Mouse (Mus musculus): ENCODE measurements around the gene Rcl1. TPM values are rescaled to one million over a fixed set of nuclear protein-coding genes. Genes with fewer than 3 reads are reported as not detected.

Gene Rcl1
- 78.3 and 79.2 TPM in 2 replicates for polyA plus RNA-seq (2015; fragmentation: Nextera tagmentation; extraction: Ambion mirVana)

- DNase-seq = peak; percentile 97
- peaks cover 17% of the 10 kb centered on the region for H3K4me1 ChIP-seq (ENCODE audit: insufficient read depth)
- under 1% methylated on average over 57 of the region's 58 CpGs for WGBS (ENCODE audit: insufficient replicate concordance)
Observed at GRCm38 (mm10) chr19:29100874-29101542, at the start of gene Rcl1. Gene Rcl1 (plus strand): TSS chr19:29101375.

GRCm38 (mm10) chr19:29052786-29053185 lies 48.4 kb upstream of the Rcl1 start:
- no peak overlapping the region for H3K27ac ChIP-seq (ENCODE audit: low read depth)
- H3K9ac ChIP-seq (replicated peaks) = no peak overlapping the region
- no peaks in the 10 kb centered on the region for H3K36me3 ChIP-seq (replicated peaks; ENCODE audit: insufficient read depth, low read length)
- 70% methylated on average over 12 of the region's 12 CpGs for whole genome bisulfite sequencing (ENCODE audit: insufficient replicate concordance)
- ATAC-seq (peak; percentile 3; the same call in 1 of the 2 replicates), DNase-seq (no peak)
- TF ChIP-seq EP300 (IDR thresholded peaks at IDR 0.05; ENCODE audit: low read depth) (no peak), CTCF (IDR thresholded peaks at IDR 0.05; ENCODE audit: low read depth) (no peak)
- no peaks in the 10 kb centered on the region for H3K9me3 ChIP-seq (ENCODE audit: low read length)
- H3K4me2 ChIP-seq (ENCODE audit: low read depth, low read length) = no peak overlapping the region
- no peaks in the 10 kb centered on the region for H3K27me3 ChIP-seq (ENCODE audit: insufficient read depth, low read length)
- H3K4me3 ChIP-seq (ENCODE audit: low read depth, low read length) = no peak overlapping the region
- H3K4me1 ChIP-seq (ENCODE audit: insufficient read depth) = peaks cover 12% of the 10 kb centered on the region

More at GRCm38 (mm10) chr19:29100874-29101542, at the start of gene Rcl1:
- H3K4me2 ChIP-seq (ENCODE audit: low read depth, low read length) = peak within 1 kb of the TSS; percentile 100
- peak within 1 kb of the TSS; percentile 98 for H3K4me3 ChIP-seq (ENCODE audit: low read depth, low read length)
- peak within 1 kb of the TSS; percentile 92 for H3K9ac ChIP-seq (replicated peaks)
- H3K27ac ChIP-seq (ENCODE audit: low read depth) = peak within 1 kb of the TSS; percentile 95
- no peaks in the 10 kb centered on the region for H3K27me3 ChIP-seq (ENCODE audit: insufficient read depth, low read length)
- peak; percentile 100 for ATAC-seq
- no peaks in the 10 kb centered on the region for H3K9me3 ChIP-seq (ENCODE audit: low read length)
- 0 out of 2 replicates have a peak, but pooled peaks cover 5% of the 10 kb centered on the region for H3K36me3 ChIP-seq (replicated peaks; ENCODE audit: insufficient read depth, low read length)
- TF ChIP-seq CTCF (IDR thresholded peaks at IDR 0.05; ENCODE audit: low read depth) (no peak), EP300 (IDR thresholded peaks at IDR 0.05; ENCODE audit: low read depth) (no peak)

- no peak overlapping the region for H3K27ac ChIP-seq (ENCODE audit: low read depth)
- no peak overlapping the region for H3K4me2 ChIP-seq (ENCODE audit: low read depth, low read length)
- H3K36me3 ChIP-seq (replicated peaks; ENCODE audit: insufficient read depth, low read length) = no peaks in the 10 kb centered on the region
- H3K27me3 ChIP-seq (ENCODE audit: insufficient read depth, low read length) = no peaks in the 10 kb centered on the region
- no peak for ATAC-seq
- H3K4me1 ChIP-seq (ENCODE audit: insufficient read depth) = no peaks in the 10 kb centered on the region; the same call in 1 of the 2 replicates
- TF ChIP-seq CTCF (IDR thresholded peaks at IDR 0.05; ENCODE audit: low read depth) = no peak
- no peak for TF ChIP-seq EP300 (IDR thresholded peaks at IDR 0.05; ENCODE audit: low read depth)
- no peaks in the 10 kb centered on the region for H3K9me3 ChIP-seq (ENCODE audit: low read length)
- DNase-seq = no peak
- no peak overlapping the region for H3K9ac ChIP-seq (replicated peaks)
- H3K4me3 ChIP-seq (ENCODE audit: low read depth, low read length) = no peak overlapping the region
- 57% methylated on average over 6 of the region's 6 CpGs for WGBS (ENCODE audit: insufficient replicate concordance)
Observed at GRCm38 (mm10) chr19:29054594-29054993, 46.6 kb upstream of the Rcl1 start.

- TF ChIP-seq CTCF (IDR thresholded peaks at IDR 0.05; ENCODE audit: low read depth) (no peak), EP300 (IDR thresholded peaks at IDR 0.05; ENCODE audit: low read depth) (no peak)
- no peak overlapping the region for H3K9ac ChIP-seq (replicated peaks)
- DNase-seq (no peak), ATAC-seq (no peak)
- no peaks in the 10 kb centered on the region for H3K36me3 ChIP-seq (replicated peaks; ENCODE audit: insufficient read depth, low read length)
- H3K4me1 ChIP-seq (ENCODE audit: insufficient read depth) = no peaks in the 10 kb centered on the region
- WGBS (ENCODE audit: insufficient replicate concordance) = 82% methylated on average over 4 of the region's 4 CpGs
- H3K9me3 ChIP-seq (ENCODE audit: low read length) = no peaks in the 10 kb centered on the region
- no peak overlapping the region for H3K4me2 ChIP-seq (ENCODE audit: low read depth, low read length)
- no peaks in the 10 kb centered on the region for H3K27me3 ChIP-seq (ENCODE audit: insufficient read depth, low read length)
- H3K4me3 ChIP-seq (ENCODE audit: low read depth, low read length) = no peak overlapping the region
- H3K27ac ChIP-seq (ENCODE audit: low read depth) = no peak overlapping the region
Observed at GRCm38 (mm10) chr19:29055469-29055868, 45.7 kb upstream of the Rcl1 start.

GRCm38 (mm10) chr19:29058741-29059140 lies 42.4 kb upstream of the Rcl1 start:
- no peak for DNase-seq
- 63% methylated on average over 5 of the region's 5 CpGs for WGBS (ENCODE audit: insufficient replicate concordance)
- H3K27me3 ChIP-seq (ENCODE audit: insufficient read depth, low read length) = no peaks in the 10 kb centered on the region
- TF ChIP-seq CTCF (IDR thresholded peaks at IDR 0.05; ENCODE audit: low read depth) = no peak
- TF ChIP-seq EP300 (IDR thresholded peaks at IDR 0.05; ENCODE audit: low read depth) = no peak
- H3K36me3 ChIP-seq (replicated peaks; ENCODE audit: insufficient read depth, low read length) = no peaks in the 10 kb centered on the region
- H3K27ac ChIP-seq (ENCODE audit: low read depth) = no peak overlapping the region
- H3K4me1 ChIP-seq (ENCODE audit: insufficient read depth) = no peaks in the 10 kb centered on the region
- no peak overlapping the region for H3K4me2 ChIP-seq (ENCODE audit: low read depth, low read length)
- H3K9me3 ChIP-seq (ENCODE audit: low read length) = no peaks in the 10 kb centered on the region
- H3K4me3 ChIP-seq (ENCODE audit: low read depth, low read length) = no peak overlapping the region
- H3K9ac ChIP-seq (replicated peaks) = no peak overlapping the region
- ATAC-seq = no peak

GRCm38 (mm10) chr19:29059688-29060087 lies 41.5 kb upstream of the Rcl1 start:
- TF ChIP-seq CTCF (IDR thresholded peaks at IDR 0.05; ENCODE audit: low read depth) (peak; percentile 40), EP300 (IDR thresholded peaks at IDR 0.05; ENCODE audit: low read depth) (no peak)
- ATAC-seq = no peak
- 72% methylated on average over 2 of the region's 2 CpGs for WGBS (ENCODE audit: insufficient replicate concordance)

More at GRCm38 (mm10) chr19:29059688-29060087, 41.5 kb upstream of the Rcl1 start:
- DNase-seq = no peak
- H3K4me3 ChIP-seq (ENCODE audit: low read depth, low read length) = no peak overlapping the region
- H3K9me3 ChIP-seq (ENCODE audit: low read length) = no peaks in the 10 kb centered on the region
- H3K4me2 ChIP-seq (ENCODE audit: low read depth, low read length) = no peak overlapping the region
- 0 out of 2 replicates have a peak, but pooled peaks cover 2% of the 10 kb centered on the region for H3K4me1 ChIP-seq (ENCODE audit: insufficient read depth)
- no peaks in the 10 kb centered on the region for H3K36me3 ChIP-seq (replicated peaks; ENCODE audit: insufficient read depth, low read length)
- H3K9ac ChIP-seq (replicated peaks) = no peak overlapping the region
- H3K27ac ChIP-seq (ENCODE audit: low read depth) = no peak overlapping the region
- H3K27me3 ChIP-seq (ENCODE audit: insufficient read depth, low read length) = no peaks in the 10 kb centered on the region

Data from liver, postnatal 0 days (tissue).